Mouse (Mus musculus): ENCODE measurements around the gene Dpy19l1.

GRCm38 (mm10) chr9:24421221-24421620 is 81.7 kb downstream of the Dpy19l1 start:
- TF ChIP-seq HCFC1 (IDR thresholded peaks at IDR 0.05; ENCODE audit: borderline replicate concordance, insufficient read depth, low read length) (no peak), ZNF384 (IDR thresholded peaks at IDR 0.05; ENCODE audit: low read depth, low read length) (no peak), ZC3H11A (IDR thresholded peaks at IDR 0.05; ENCODE audit: borderline replicate concordance, low read depth, low read length) (no peak), MAFK (IDR thresholded peaks at IDR 0.05; ENCODE audit: insufficient read depth, low read depth, low read length) (no peak)
